Mouse (Mus musculus): Measurements from ENCODE around the gene Gnaz. TPM values are rescaled to one million over a fixed set of nuclear protein-coding genes. Genes with fewer than 3 reads are reported as not detected.
A peak's percentile ranks its signal among the peaks of the same experiment; 100 is the strongest.

Gnaz gene
- polyA plus RNA-seq, 1 experiment: 5.0 TPM

DNA sequence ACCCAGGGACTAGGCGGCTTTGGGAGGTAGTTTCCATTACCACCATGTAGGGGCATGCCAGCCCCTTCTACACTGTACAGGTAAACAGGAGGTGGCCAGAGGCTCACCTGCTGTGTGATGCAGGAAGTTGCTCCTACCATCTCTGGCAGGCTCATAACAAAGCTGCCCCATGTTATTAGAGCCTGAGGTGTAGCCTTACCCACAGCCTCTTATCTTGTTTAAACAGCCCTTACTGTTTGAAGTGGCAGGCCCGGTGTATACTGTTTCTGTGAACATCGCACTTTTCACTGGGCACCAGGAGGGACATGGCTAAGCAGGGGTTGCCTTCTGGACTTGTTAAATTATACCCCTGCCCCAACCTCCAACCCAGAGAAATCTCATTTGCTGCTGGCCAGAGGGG is 37.1 kb downstream of the Gnaz start:
- Histone ChIP-seq H3K27ac (ENCODE audit: insufficient read depth, low read depth, low read length) (no peak overlapping the region), H3K4me3 (ENCODE audit: insufficient read depth, low read depth, low read length) (no peak overlapping the region), H3K27me3 (replicated peaks; ENCODE audit: control insufficient read depth, insufficient read depth, low read length) (no peaks in the 10 kb centered on the region), H3K36me3 (ENCODE audit: control insufficient read depth, insufficient read depth, low read length) (no peaks in the 10 kb centered on the region), H3K4me1 (ENCODE audit: control insufficient read depth, insufficient read depth, low read length) (no peaks in the 10 kb centered on the region)
- TF ChIP-seq POLR2A (IDR thresholded peaks at IDR 0.05; ENCODE audit: low read depth, low read length) (no peak), CTCF (conservative IDR thresholded peaks at IDR 0.05; ENCODE audit: insufficient read depth, insufficient read length, low read depth, low read length) (no peak)
- DNase-seq: no peak
- WGBS: 79% methylated on average over 3 of the region's 3 CpGs

DNA sequence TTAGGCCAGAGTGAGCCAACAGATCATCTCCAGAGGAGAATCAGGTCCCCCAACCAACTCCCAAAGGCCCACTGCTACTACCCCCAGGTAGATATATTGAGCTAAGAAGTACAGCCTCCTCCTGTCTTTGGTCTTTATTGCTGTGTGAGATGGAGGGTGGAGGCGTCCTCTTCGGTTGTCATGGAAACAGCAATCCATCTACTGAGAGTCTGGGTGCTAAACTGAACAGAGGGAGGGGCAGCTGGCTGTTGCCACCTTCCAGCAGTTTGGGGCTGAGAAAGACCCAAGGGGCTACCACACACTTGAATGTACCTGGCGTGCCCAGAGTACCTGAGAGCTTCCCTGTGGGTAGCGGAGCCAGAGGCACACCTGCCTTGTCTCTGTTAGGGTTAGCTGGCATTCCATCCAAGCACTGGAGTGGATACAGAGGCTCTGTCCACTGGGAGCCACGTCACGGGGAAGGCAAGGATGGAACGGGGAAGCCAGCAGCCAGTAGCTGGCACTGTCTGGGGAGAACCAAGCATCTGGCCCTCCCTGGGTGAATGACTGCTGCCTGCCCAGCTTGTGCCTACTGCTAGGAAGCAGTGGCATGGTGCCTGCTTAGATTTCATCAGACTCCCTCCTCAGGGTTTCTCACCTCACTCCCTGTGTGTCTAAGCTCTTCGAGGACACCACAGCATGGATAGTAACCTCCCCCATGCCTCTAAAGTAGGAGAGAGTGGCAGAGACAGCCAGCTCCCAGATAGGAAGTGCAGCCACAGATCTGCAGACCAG is 40.1 kb downstream of the Gnaz start:
- Histone ChIP-seq H3K36me3 (ENCODE audit: control insufficient read depth, insufficient read depth, low read length) (no peaks in the 10 kb centered on the region), H3K27me3 (replicated peaks; ENCODE audit: control insufficient read depth, insufficient read depth, low read length) (no peaks in the 10 kb centered on the region), H3K27ac (ENCODE audit: insufficient read depth, low read depth, low read length) (no peak overlapping the region), H3K4me1 (ENCODE audit: control insufficient read depth, insufficient read depth, low read length) (no peaks in the 10 kb centered on the region), H3K4me3 (ENCODE audit: insufficient read depth, low read depth, low read length) (no peak overlapping the region)
- no peak for TF ChIP-seq CTCF (conservative IDR thresholded peaks at IDR 0.05; ENCODE audit: insufficient read depth, insufficient read length, low read depth, low read length)
- TF ChIP-seq POLR2A (IDR thresholded peaks at IDR 0.05; ENCODE audit: low read depth, low read length): no peak
- DNase-seq: no peak
- 57% methylated on average over 8 of the region's 8 CpGs for WGBS

DNA sequence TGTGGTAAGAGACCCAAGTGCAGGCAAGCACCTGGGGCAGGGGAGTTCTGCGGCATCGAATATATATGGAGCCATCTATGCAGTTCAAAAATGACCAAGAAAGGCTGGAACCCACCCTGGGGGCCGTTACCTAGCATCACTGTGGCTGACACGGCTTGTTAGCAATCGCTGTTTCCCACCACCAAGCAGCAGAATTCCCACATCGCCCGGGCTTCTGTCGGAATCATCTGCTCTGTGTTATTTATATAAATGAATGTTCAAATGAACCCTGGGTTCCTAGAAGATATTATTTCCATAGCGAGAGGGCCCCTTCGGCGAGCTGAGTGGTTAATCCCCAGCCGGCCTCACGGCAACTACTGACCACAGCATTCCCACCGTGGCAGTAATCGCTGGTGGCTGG is 43.7 kb downstream of the Gnaz start:
- Histone ChIP-seq H3K4me1 (ENCODE audit: control insufficient read depth, insufficient read depth, low read length) (no peaks in the 10 kb centered on the region), H3K36me3 (ENCODE audit: control insufficient read depth, insufficient read depth, low read length) (no peaks in the 10 kb centered on the region)

DNA sequence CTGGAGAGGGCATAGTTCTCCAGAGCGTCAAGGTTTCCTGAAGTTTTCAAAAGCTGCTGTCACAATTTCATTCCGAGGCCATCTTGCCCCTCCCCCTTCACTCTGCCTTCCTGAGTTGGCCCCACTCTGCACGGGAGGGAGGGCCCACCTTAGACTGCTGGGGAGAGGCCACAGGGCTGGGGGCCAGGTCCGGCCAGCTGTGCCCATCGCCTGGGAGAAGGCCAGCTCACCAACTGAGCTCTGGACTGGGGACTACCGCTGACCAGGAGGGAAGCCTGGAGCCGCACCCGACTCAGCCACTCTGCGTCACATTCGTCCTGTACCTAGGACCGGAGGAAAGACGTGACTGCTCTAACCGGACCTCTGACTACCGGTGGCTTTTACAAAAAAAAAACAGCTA is 48.5 kb downstream of the Gnaz start:
- H3K27me3 ChIP-seq (replicated peaks; ENCODE audit: control insufficient read depth, insufficient read depth, low read length): no peaks in the 10 kb centered on the region
- no peaks in the 10 kb centered on the region for H3K36me3 ChIP-seq (ENCODE audit: control insufficient read depth, insufficient read depth, low read length)
- 68% methylated on average over 14 of the region's 14 CpGs for WGBS
- H3K4me3 ChIP-seq (ENCODE audit: insufficient read depth, low read depth, low read length): no peak overlapping the region
- no peak overlapping the region for H3K27ac ChIP-seq (ENCODE audit: insufficient read depth, low read depth, low read length)
- DNase-seq: no peak
- TF ChIP-seq CTCF (conservative IDR thresholded peaks at IDR 0.05; ENCODE audit: insufficient read depth, insufficient read length, low read depth, low read length) (no peak), POLR2A (IDR thresholded peaks at IDR 0.05; ENCODE audit: low read depth, low read length) (no peak)
- H3K4me1 ChIP-seq (ENCODE audit: control insufficient read depth, insufficient read depth, low read length): no peaks in the 10 kb centered on the region

More for the DNA sequence above, 43.7 kb downstream of the Gnaz start:
- H3K4me3 ChIP-seq (ENCODE audit: insufficient read depth, low read depth, low read length): no peak overlapping the region
- TF ChIP-seq CTCF (conservative IDR thresholded peaks at IDR 0.05; ENCODE audit: insufficient read depth, insufficient read length, low read depth, low read length): no peak
- TF ChIP-seq POLR2A (IDR thresholded peaks at IDR 0.05; ENCODE audit: low read depth, low read length): no peak
- H3K27ac ChIP-seq (ENCODE audit: insufficient read depth, low read depth, low read length): no peak overlapping the region
- WGBS: 93% methylated on average over 15 of the region's 15 CpGs
- no peak for DNase-seq
- no peaks in the 10 kb centered on the region for H3K27me3 ChIP-seq (replicated peaks; ENCODE audit: control insufficient read depth, insufficient read depth, low read length)

DNA sequence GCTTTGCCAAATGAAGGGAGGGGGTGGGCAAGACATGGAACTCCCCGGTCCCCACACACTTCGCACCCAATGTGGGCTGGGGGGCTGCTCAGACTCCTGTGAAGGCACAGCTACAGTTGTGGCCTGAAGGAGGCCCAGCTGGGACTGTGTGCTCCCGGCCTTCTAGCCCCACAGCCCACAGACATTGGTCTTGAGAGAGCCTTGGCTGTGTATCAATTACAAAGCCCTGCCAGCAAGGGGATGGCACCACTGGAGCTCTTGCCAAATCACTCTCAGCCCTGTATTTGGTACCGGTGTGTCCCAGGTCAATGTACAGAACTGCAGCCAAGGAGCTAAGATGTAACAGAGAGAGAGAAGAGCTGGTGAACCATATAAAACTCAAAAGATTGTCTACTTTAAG is 49.5 kb downstream of the Gnaz start:
- no peaks in the 10 kb centered on the region for H3K36me3 ChIP-seq (ENCODE audit: control insufficient read depth, insufficient read depth, low read length)
- H3K4me3 ChIP-seq (ENCODE audit: insufficient read depth, low read depth, low read length): no peak overlapping the region
- no peaks in the 10 kb centered on the region for H3K4me1 ChIP-seq (ENCODE audit: control insufficient read depth, insufficient read depth, low read length)
- no peak for TF ChIP-seq CTCF (conservative IDR thresholded peaks at IDR 0.05; ENCODE audit: insufficient read depth, insufficient read length, low read depth, low read length)
- no peak for TF ChIP-seq POLR2A (IDR thresholded peaks at IDR 0.05; ENCODE audit: low read depth, low read length)
- no peak overlapping the region for H3K27ac ChIP-seq (ENCODE audit: insufficient read depth, low read depth, low read length)
- no peak for DNase-seq
- H3K27me3 ChIP-seq (replicated peaks; ENCODE audit: control insufficient read depth, insufficient read depth, low read length): no peaks in the 10 kb centered on the region
- 80% methylated on average over 4 of the region's 4 CpGs for WGBS

DNA sequence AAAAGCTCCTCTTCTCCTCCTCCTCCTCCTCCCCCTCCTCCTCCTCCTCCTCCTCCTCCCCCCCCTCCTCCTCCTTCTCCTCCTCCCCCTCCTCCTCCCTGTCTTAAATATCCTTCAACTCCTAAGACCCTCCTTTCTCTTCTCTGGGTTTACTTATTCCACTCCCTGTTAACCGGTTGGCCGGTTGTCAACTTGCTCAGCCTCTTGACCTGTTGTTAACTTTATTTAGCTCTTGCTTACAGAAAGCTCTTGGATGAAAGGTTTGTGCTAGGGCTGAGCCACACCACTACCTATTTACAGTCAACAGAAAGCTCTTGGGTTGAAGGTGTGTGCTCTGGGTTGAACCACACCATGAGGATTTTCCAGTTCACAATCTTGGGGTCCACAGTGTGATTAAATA is 53.3 kb downstream of the Gnaz start:
- Histone ChIP-seq H3K4me1 (ENCODE audit: control insufficient read depth, insufficient read depth, low read length) (no peaks in the 10 kb centered on the region), H3K27ac (ENCODE audit: insufficient read depth, low read depth, low read length) (no peak overlapping the region), H3K36me3 (ENCODE audit: control insufficient read depth, insufficient read depth, low read length) (no peaks in the 10 kb centered on the region), H3K4me3 (ENCODE audit: insufficient read depth, low read depth, low read length) (no peak overlapping the region), H3K27me3 (replicated peaks; ENCODE audit: control insufficient read depth, insufficient read depth, low read length) (no peaks in the 10 kb centered on the region)
- no peak for DNase-seq
- no peak for TF ChIP-seq POLR2A (IDR thresholded peaks at IDR 0.05; ENCODE audit: low read depth, low read length)
- TF ChIP-seq CTCF (conservative IDR thresholded peaks at IDR 0.05; ENCODE audit: insufficient read depth, insufficient read length, low read depth, low read length): no peak
- WGBS: 46% methylated on average over 2 of the region's 2 CpGs

DNA sequence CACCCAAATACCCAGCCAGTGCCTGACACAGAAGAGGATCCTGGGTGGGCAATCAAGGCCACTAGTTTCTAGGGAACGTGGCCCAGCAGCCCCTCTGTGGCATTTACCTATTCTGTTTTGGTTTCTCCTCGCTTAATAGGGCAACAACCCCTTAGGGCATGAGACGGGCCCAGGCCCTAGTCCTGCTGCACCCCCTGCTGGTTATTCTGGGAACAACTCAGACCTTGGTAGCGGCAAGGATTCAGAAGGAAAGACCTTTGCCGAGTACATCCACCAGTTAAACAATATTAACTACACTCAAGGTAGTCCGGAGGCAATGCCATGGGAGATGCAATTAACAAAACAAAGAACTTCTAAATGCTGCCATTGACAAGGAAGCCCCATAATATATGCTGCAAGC is 54.2 kb downstream of the Gnaz start:
- 12% methylated on average over 6 of the region's 6 CpGs for WGBS
- peak; percentile 70 for DNase-seq
- Histone ChIP-seq H3K27me3 (replicated peaks; ENCODE audit: control insufficient read depth, insufficient read depth, low read length) (no peaks in the 10 kb centered on the region), H3K4me3 (ENCODE audit: insufficient read depth, low read depth, low read length) (no peak overlapping the region), H3K4me1 (ENCODE audit: control insufficient read depth, insufficient read depth, low read length) (no peaks in the 10 kb centered on the region), H3K27ac (ENCODE audit: insufficient read depth, low read depth, low read length) (no peak overlapping the region), H3K36me3 (ENCODE audit: control insufficient read depth, insufficient read depth, low read length) (no peaks in the 10 kb centered on the region)
- no peak for TF ChIP-seq POLR2A (IDR thresholded peaks at IDR 0.05; ENCODE audit: low read depth, low read length)
- TF ChIP-seq CTCF (conservative IDR thresholded peaks at IDR 0.05; ENCODE audit: insufficient read depth, insufficient read length, low read depth, low read length): peak; percentile 89

Measured in kidney, adult 2 months (tissue).